ENCODE assay signal across 15 mouse cellular contexts in genomic region chr6:118323052-118323451, GRCm38 (mm10).
DNase-seq lines count a peak whose midpoint lies in the region; ATAC-seq lines count a peak whose summit lies in the region.
"Had no signal": no experiment of that assay in that cellular context is flagged by ENCODE, and none has a peak within 500 bp of the region (broad histone marks: within the 10 kb centered on the region; RNA-seq: fewer than 3 reads in every experiment).

No protein-coding gene starts in this region.

- no peak overlapping the region for H3K27ac ChIP-seq in embryonic facial prominence, embryonic 14.5 days (replicated peaks; ENCODE audit: low read depth, low read length)
- no peak overlapping the region for H3K27ac ChIP-seq in embryonic facial prominence, embryonic 10.5 days (replicated peaks)
- H3K27ac ChIP-seq: forebrain, embryonic 13.5 days; hindbrain, embryonic 14.5 days; limb, embryonic 13.5 days; midbrain, embryonic 10.5 days had no signal

- DNase-seq in embryonic facial prominence, embryonic 14.5 days (ENCODE audit: low spot score), result peak; percentile 53
- DNase-seq in embryonic facial prominence, embryonic 10.5 days (ENCODE audit: low spot score), result no peak
- peak; percentile 70 for DNase-seq in 3T3-L1 (ENCODE audit: low read depth, low spot score)
- peak; percentile 39 to 59 for DNase-seq in gastrocnemius, adult 8-10 months (ENCODE audit: low spot score in 2 of 2)
- peak; percentile 56 to 59 for DNase-seq in heart, postnatal 14 days
- no peak for DNase-seq in cerebellum, postnatal 10 days
- no peak for DNase-seq in layer of hippocampus, adult 11-12 months (ENCODE audit: low spot score)
- no peak for DNase-seq in frontal cortex, adult 2 months (ENCODE audit: extremely low spot score in 1 of 2, low spot score in 1 of 2)
- DNase-seq: cerebellum, adult 11 months; kidney, postnatal 36 days had no signal

- H3K9me3 ChIP-seq in embryonic facial prominence, embryonic 14.5 days (ENCODE audit: control insufficient read depth, low read length), result no peaks in the 10 kb centered on the region
- no peaks in the 10 kb centered on the region for H3K9me3 ChIP-seq in embryonic facial prominence, embryonic 10.5 days
- H3K9me3 ChIP-seq: limb, embryonic 13.5 days; midbrain, embryonic 10.5 days had no signal

- no peaks in the 10 kb centered on the region for H3K27me3 ChIP-seq in embryonic facial prominence, embryonic 14.5 days (replicated peaks; ENCODE audit: control insufficient read depth, insufficient read depth, low read length)
- no peaks in the 10 kb centered on the region for H3K27me3 ChIP-seq in embryonic facial prominence, embryonic 10.5 days (replicated peaks; ENCODE audit: low read depth, poor library complexity, severe bottlenecking)
- H3K27me3 ChIP-seq: forebrain, embryonic 13.5 days; limb, embryonic 13.5 days had no signal

- no peaks in the 10 kb centered on the region for H3K36me3 ChIP-seq in embryonic facial prominence, embryonic 14.5 days (ENCODE audit: control insufficient read depth, insufficient read depth, low read length)
- H3K36me3 ChIP-seq in embryonic facial prominence, embryonic 10.5 days (replicated peaks), result no peaks in the 10 kb centered on the region
- H3K36me3 ChIP-seq: limb, embryonic 13.5 days; midbrain, embryonic 10.5 days had no signal

- WGBS in embryonic facial prominence, embryonic 14.5 days, result 63% methylated on average over 6 of the region's 6 CpGs
- WGBS in embryonic facial prominence, embryonic 10.5 days, result 78% methylated on average over 6 of the region's 6 CpGs

- H3K4me3 ChIP-seq in embryonic facial prominence, embryonic 14.5 days (ENCODE audit: low read depth, low read length), result no peak overlapping the region
- no peak overlapping the region for H3K4me3 ChIP-seq in embryonic facial prominence, embryonic 10.5 days
- H3K4me3 ChIP-seq: forebrain, embryonic 13.5 days; limb, embryonic 13.5 days; midbrain, embryonic 10.5 days had no signal

- H3K4me2 ChIP-seq in embryonic facial prominence, embryonic 14.5 days (ENCODE audit: low read depth, low read length), result no peak overlapping the region
- H3K4me2 ChIP-seq: forebrain, embryonic 13.5 days; hindbrain, embryonic 14.5 days; limb, embryonic 13.5 days had no signal

- no peak overlapping the region for H3K9ac ChIP-seq in embryonic facial prominence, embryonic 14.5 days (ENCODE audit: low read depth, low read length)
- H3K9ac ChIP-seq: forebrain, embryonic 13.5 days; hindbrain, embryonic 14.5 days; limb, embryonic 13.5 days had no signal

- no peaks in the 10 kb centered on the region for H3K4me1 ChIP-seq in embryonic facial prominence, embryonic 14.5 days (ENCODE audit: control insufficient read depth, insufficient read depth, low read length)
- H3K4me1 ChIP-seq in embryonic facial prominence, embryonic 10.5 days, result no peaks in the 10 kb centered on the region
- H3K4me1 ChIP-seq: forebrain, embryonic 13.5 days; limb, embryonic 13.5 days; midbrain, embryonic 10.5 days had no signal

- ATAC-seq in embryonic facial prominence, embryonic 14.5 days (ENCODE audit: low read depth), result peak; percentile 76; the same call in 1 of the 2 replicates
- ATAC-seq: forebrain, embryonic 13.5 days; intestine, postnatal 0 days had no signal

- intact Hi-C loops in heart, postnatal 14 days (cut with DNase I), result no loop called here

Comparison
In these comparisons a context has a peak if more than half of its experiments do, and no peak if none do; other contexts are left out.
1. DNase-seq: peak in embryonic facial prominence, embryonic 14.5 days (single experiment), 3T3-L1 (single experiment), gastrocnemius, adult 8-10 months (2 of 2) and heart, postnatal 14 days (2 of 2); none in embryonic facial prominence, embryonic 10.5 days (single experiment), cerebellum, postnatal 10 days (0 of 2), layer of hippocampus, adult 11-12 months (single experiment) and frontal cortex, adult 2 months (0 of 2).